Mouse (Mus musculus) bone marrow macrophage, adult 2 months (primary cell): ENCODE data around the gene 2210016F16Rik. TPM values are rescaled to one million over a fixed set of nuclear protein-coding genes. Genes with fewer than 3 reads are reported as not detected.

Experiments used
- H3K27ac ChIP-seq: 2 replicates; pipeline ENCODE4 v1.5.1; 2012; ENCODE audit warnings: low read depth, low read length; ENCODE audit not compliant: insufficient read depth
- H3K4me1 ChIP-seq: 2 replicates; pipeline ENCODE4 v1.6.1; 2012; ENCODE audit warnings: low read length; ENCODE audit not compliant: control insufficient read depth, insufficient read depth
- H3K4me3 ChIP-seq: 2 replicates; pipeline ENCODE4 v1.5.1; 2012; ENCODE audit warnings: mild to moderate bottlenecking, low read length, moderate library complexity; ENCODE audit not compliant: insufficient read depth
- CTCF ChIP-seq: IDR thresholded peaks from 2 replicates; pipeline ENCODE4 v1.5.1; 2012; ENCODE audit warnings: low read depth, mild to moderate bottlenecking, low read length, moderate library complexity
- POLR2A ChIP-seq: IDR thresholded peaks from 2 replicates; pipeline ENCODE4 v1.6.1; 2012; ENCODE audit warnings: mild to moderate bottlenecking, low read depth, low read length, borderline replicate concordance
- polyA plus RNA-seq: library from polyadenylated mRNA; stranded (reverse); fragments of >200 nt; gene quantifications from 2 replicates; pipeline ENCODE4 v1.2.4, GENCODE M21; 2012; ENCODE audit not compliant: missing spikeins, insufficient read depth, insufficient read length

Gene 2210016F16Rik
- polyA plus RNA-seq, 1 experiment: 19.7 TPM

- TF ChIP-seq CTCF (no peak), POLR2A (no peak)
- Histone ChIP-seq H3K4me1 (0 out of 2 replicates have a peak, but pooled peaks cover 2% of the 10 kb centered on the region), H3K27ac (no peak overlapping the region), H3K4me3 (no peak overlapping the region)
These were observed 32.0 kb downstream of the 2210016F16Rik start for GRCm38 (mm10) chr13:58352996-58353395.

GRCm38 (mm10) chr13:58350606-58351005 is 34.4 kb downstream of the 2210016F16Rik start:
- 0 out of 2 replicates have a peak, but pooled peaks cover 2% of the 10 kb centered on the region for H3K4me1 ChIP-seq

GRCm38 (mm10) chr13:58344505-58344904 is 40.5 kb downstream of the 2210016F16Rik start:
- Histone ChIP-seq H3K4me3 (no peak overlapping the region), H3K4me1 (0 out of 2 replicates have a peak, but pooled peaks cover 2% of the 10 kb centered on the region), H3K27ac (no peak overlapping the region)
- TF ChIP-seq POLR2A: no peak
- no peak for TF ChIP-seq CTCF

More at GRCm38 (mm10) chr13:58350606-58351005, 34.4 kb downstream of the 2210016F16Rik start:
- TF ChIP-seq CTCF (no peak), POLR2A (no peak)
- Histone ChIP-seq H3K27ac (no peak overlapping the region), H3K4me3 (no peak overlapping the region)

- Histone ChIP-seq H3K27ac (no peak overlapping the region), H3K4me3 (no peak overlapping the region), H3K4me1 (peaks cover 7% of the 10 kb centered on the region; the same call in 1 of the 2 replicates)
- TF ChIP-seq POLR2A (no peak), CTCF (no peak)
These were observed 47.6 kb downstream of the 2210016F16Rik start for GRCm38 (mm10) chr13:58337456-58337855.

GRCm38 (mm10) chr13:58334116-58334515 is 50.9 kb downstream of the 2210016F16Rik start:
- no peak for TF ChIP-seq CTCF
- no peak for TF ChIP-seq POLR2A
- no peak overlapping the region for H3K4me3 ChIP-seq
- H3K27ac ChIP-seq: no peak overlapping the region
- H3K4me1 ChIP-seq: peaks cover 4% of the 10 kb centered on the region; the same call in 1 of the 2 replicates

Other genes starting within 250 kb of the 2210016F16Rik start
- 45.7 and 49.4 TPM in 2 replicates for gene Idnk, start 227.6 kb downstream of the 2210016F16Rik start, polyA plus RNA-seq
- gene Ubqln1, start 169.6 kb downstream of the 2210016F16Rik start, polyA plus RNA-seq: 56.9 and 59.9 TPM in 2 replicates
- 28.5 and 31.5 TPM in 2 replicates for gene Gkap1, start 109.5 kb downstream of the 2210016F16Rik start, polyA plus RNA-seq
- not detected in 2 replicates for gene Kif27, start 26.1 kb downstream of the 2210016F16Rik start, polyA plus RNA-seq
- 25.1 and 25.4 TPM in 2 replicates for gene Rmi1, start 17.0 kb upstream of the 2210016F16Rik start, polyA plus RNA-seq
- gene Hnrnpk, start 18.1 kb upstream of the 2210016F16Rik start, polyA plus RNA-seq: 846 and 879 TPM in 2 replicates
- not detected in 2 replicates for gene Slc28a3, start 225.7 kb upstream of the 2210016F16Rik start, polyA plus RNA-seq